Mouse (Mus musculus) hindbrain, embryonic 11.5 days (tissue): ENCODE measurements at regions not wholly inside any gene's neighbourhood (a gene's known extent, or its start where the extent isn't known, plus 50 kb on each side); places are given as distances from the start of the nearest gene placed in this dataset.

Experiments
- ATAC-seq: fragments of 200-750 bp; cut with Nextera tagmentation; 2 replicates; pipeline ENCODE4 v1.8.0; 2017; ENCODE audit warnings: mild to moderate bottlenecking, moderate TSS enrichment, moderate library complexity; ENCODE audit not compliant: low FRiP score
- DNase-seq: peaks from one replicate; pipeline ENCODE4 v3.0.0-alpha.2; 2015; ENCODE audit warnings: low spot score
- H3K27ac ChIP-seq: fragments of 300-500 bp; sonication (generic); 2 replicates; pipeline ENCODE4 v1.5.1; 2014; ENCODE audit warnings: mild to moderate bottlenecking, low read depth, low read length
- H3K27me3 ChIP-seq: fragments of 300-500 bp; sonication (generic); 2 replicates; pipeline ENCODE4 v1.6.1; 2014; ENCODE audit warnings: mild to moderate bottlenecking, low read length, moderate library complexity, mixed read lengths; ENCODE audit not compliant: control insufficient read depth, insufficient read depth
- H3K36me3 ChIP-seq: fragments of 300-500 bp; sonication (generic); 2 replicates; pipeline ENCODE4 v1.6.1; 2014; ENCODE audit warnings: mild to moderate bottlenecking, low read length, moderate library complexity, mixed read lengths; ENCODE audit not compliant: control insufficient read depth, insufficient read depth
- H3K4me1 ChIP-seq: fragments of 300-500 bp; sonication (generic); replicated peaks from 2 replicates; pipeline ENCODE4 v1.6.1; 2014; ENCODE audit warnings: low read length, mixed read lengths; ENCODE audit not compliant: control insufficient read depth, insufficient read depth
- H3K4me2 ChIP-seq: fragments of 300-500 bp; sonication (generic); replicated peaks from 2 replicates; pipeline ENCODE4 v1.6.1; 2014; ENCODE audit warnings: mild to moderate bottlenecking, low read depth, low read length
- H3K4me3 ChIP-seq: fragments of 300-500 bp; sonication (generic); 2 replicates; pipeline ENCODE4 v1.5.1; 2014; ENCODE audit warnings: low read depth, low read length
- H3K9ac ChIP-seq: fragments of 300-500 bp; sonication (generic); 2 replicates; pipeline ENCODE4 v1.6.1; 2014; ENCODE audit warnings: low read depth, low read length
- H3K9me3 ChIP-seq: fragments of 300-500 bp; sonication (generic); 2 replicates; pipeline ENCODE4 v1.6.1; 2016; ENCODE audit warnings: low read length; ENCODE audit not compliant: control insufficient read depth
- WGBS: fragments of 180-500 bp; shearing (Covaris S2); extraction: QIAGEN DNeasy Blood & Tissue Kit; methylation state at CpG from one replicate; pipeline ENCODE4 v1.1.7; 2014; 5-methylcytosine and 5-hydroxymethylcytosine counted together

- ATAC-seq = no peak
These were observed 783.7 kb upstream of the Tbl1xr1 start for GRCm38 (mm10) chr3:21292774-21293173.

GRCm38 (mm10) chr3:21293308-21293707 is 783.1 kb upstream of the Tbl1xr1 start:
- ATAC-seq (no peak), DNase-seq (no peak)
- whole genome bisulfite sequencing = 84% methylated on average over 2 of the region's 2 CpGs
- no peak overlapping the region for H3K4me3 ChIP-seq
- H3K27ac ChIP-seq = no peak overlapping the region
- no peaks in the 10 kb centered on the region for H3K36me3 ChIP-seq
- no peaks in the 10 kb centered on the region for H3K4me1 ChIP-seq
- no peaks in the 10 kb centered on the region for H3K9me3 ChIP-seq
- H3K27me3 ChIP-seq = no peaks in the 10 kb centered on the region
- no peak overlapping the region for H3K9ac ChIP-seq
- H3K4me2 ChIP-seq = no peak overlapping the region

More at GRCm38 (mm10) chr3:21292774-21293173, 783.7 kb upstream of the Tbl1xr1 start:
- no peak overlapping the region for H3K4me2 ChIP-seq
- H3K36me3 ChIP-seq = no peaks in the 10 kb centered on the region
- no peaks in the 10 kb centered on the region for H3K4me1 ChIP-seq
- no peak overlapping the region for H3K9ac ChIP-seq
- no peak overlapping the region for H3K27ac ChIP-seq
- no peak overlapping the region for H3K4me3 ChIP-seq
- no peaks in the 10 kb centered on the region for H3K9me3 ChIP-seq
- DNase-seq = no peak
- H3K27me3 ChIP-seq = no peaks in the 10 kb centered on the region
- 86% methylated on average over 1 of the region's 1 CpGs for WGBS

GRCm38 (mm10) chr3:21294776-21295175 is 781.7 kb upstream of the Tbl1xr1 start:
- H3K9ac ChIP-seq = no peak overlapping the region
- H3K9me3 ChIP-seq = no peaks in the 10 kb centered on the region
- no peak overlapping the region for H3K4me3 ChIP-seq
- H3K4me2 ChIP-seq = no peak overlapping the region
- H3K27ac ChIP-seq = no peak overlapping the region
- WGBS = 88% methylated on average over 3 of the region's 3 CpGs
- no peaks in the 10 kb centered on the region for H3K27me3 ChIP-seq
- H3K36me3 ChIP-seq = no peaks in the 10 kb centered on the region
- no peak for ATAC-seq
- no peak for DNase-seq
- H3K4me1 ChIP-seq = no peaks in the 10 kb centered on the region

GRCm38 (mm10) chr3:21296581-21297110 is 779.8 kb upstream of the Tbl1xr1 start:
- Histone ChIP-seq H3K27me3 (no peaks in the 10 kb centered on the region), H3K4me1 (no peaks in the 10 kb centered on the region), H3K27ac (no peak overlapping the region), H3K4me2 (no peak overlapping the region), H3K9ac (no peak overlapping the region), H3K9me3 (no peaks in the 10 kb centered on the region), H3K4me3 (no peak overlapping the region), H3K36me3 (no peaks in the 10 kb centered on the region)
- ATAC-seq (no peak), DNase-seq (no peak)
- WGBS = 46% methylated on average over 1 of the region's 1 CpGs

GRCm38 (mm10) chr3:21325329-21325896 is 751.0 kb upstream of the Tbl1xr1 start:
- Histone ChIP-seq H3K27ac (no peak overlapping the region), H3K4me2 (no peak overlapping the region), H3K9ac (no peak overlapping the region), H3K27me3 (no peaks in the 10 kb centered on the region), H3K36me3 (no peaks in the 10 kb centered on the region), H3K4me1 (no peaks in the 10 kb centered on the region), H3K9me3 (no peaks in the 10 kb centered on the region), H3K4me3 (no peak overlapping the region)
- 59% methylated on average over 4 of the region's 4 CpGs for whole genome bisulfite sequencing
- no peak for ATAC-seq
- no peak for DNase-seq

GRCm38 (mm10) chr3:21341916-21342315 is 734.5 kb upstream of the Tbl1xr1 start:
- Histone ChIP-seq H3K9ac (no peak overlapping the region), H3K27ac (no peak overlapping the region), H3K36me3 (no peaks in the 10 kb centered on the region), H3K4me1 (no peaks in the 10 kb centered on the region), H3K9me3 (no peaks in the 10 kb centered on the region), H3K4me2 (no peak overlapping the region), H3K4me3 (no peak overlapping the region), H3K27me3 (no peaks in the 10 kb centered on the region)
- DNase-seq = no peak
- no peak for ATAC-seq

- no peaks in the 10 kb centered on the region for H3K27me3 ChIP-seq
- DNase-seq (no peak), ATAC-seq (no peak)
- no peak overlapping the region for H3K9ac ChIP-seq
- H3K4me2 ChIP-seq = no peak overlapping the region
- H3K9me3 ChIP-seq = no peaks in the 10 kb centered on the region
- no peak overlapping the region for H3K27ac ChIP-seq
- no peaks in the 10 kb centered on the region for H3K36me3 ChIP-seq
- no peaks in the 10 kb centered on the region for H3K4me1 ChIP-seq
- H3K4me3 ChIP-seq = no peak overlapping the region
- 84% methylated on average over 1 of the region's 1 CpGs for WGBS
These were observed 733.4 kb upstream of the Tbl1xr1 start for GRCm38 (mm10) chr3:21343095-21343494.

GRCm38 (mm10) chr3:21349421-21349820 is 727.0 kb upstream of the Tbl1xr1 start:
- no peak overlapping the region for H3K9ac ChIP-seq
- H3K4me2 ChIP-seq = no peak overlapping the region
- no peaks in the 10 kb centered on the region for H3K4me1 ChIP-seq
- no peaks in the 10 kb centered on the region for H3K36me3 ChIP-seq
- H3K27me3 ChIP-seq = no peaks in the 10 kb centered on the region
- ATAC-seq (no peak), DNase-seq (no peak)
- 86% methylated on average over 3 of the region's 3 CpGs for whole genome bisulfite sequencing
- H3K9me3 ChIP-seq = no peaks in the 10 kb centered on the region
- no peak overlapping the region for H3K27ac ChIP-seq
- H3K4me3 ChIP-seq = no peak overlapping the region

- no peaks in the 10 kb centered on the region for H3K27me3 ChIP-seq
- no peaks in the 10 kb centered on the region for H3K4me1 ChIP-seq
- no peak overlapping the region for H3K4me2 ChIP-seq
- H3K9me3 ChIP-seq = no peaks in the 10 kb centered on the region
- H3K27ac ChIP-seq = no peak overlapping the region
- no peaks in the 10 kb centered on the region for H3K36me3 ChIP-seq
- H3K4me3 ChIP-seq = no peak overlapping the region
- no peak for DNase-seq
- 94% methylated on average over 3 of the region's 3 CpGs for WGBS
- no peak for ATAC-seq
- H3K9ac ChIP-seq = no peak overlapping the region
These were observed 720.3 kb upstream of the Tbl1xr1 start for GRCm38 (mm10) chr3:21356150-21356549.
